Mouse (Mus musculus) spleen, postnatal 14 days (tissue): ENCODE measurements around the gene Kcnip3.

Experiments
- DNase-seq, 2 experiments: peaks; one replicate each; pipeline ENCODE4 v3.0.0; 2021 to 2022; ENCODE audit warnings: low spot score in 2 of 2

Gene Kcnip3

DNA sequence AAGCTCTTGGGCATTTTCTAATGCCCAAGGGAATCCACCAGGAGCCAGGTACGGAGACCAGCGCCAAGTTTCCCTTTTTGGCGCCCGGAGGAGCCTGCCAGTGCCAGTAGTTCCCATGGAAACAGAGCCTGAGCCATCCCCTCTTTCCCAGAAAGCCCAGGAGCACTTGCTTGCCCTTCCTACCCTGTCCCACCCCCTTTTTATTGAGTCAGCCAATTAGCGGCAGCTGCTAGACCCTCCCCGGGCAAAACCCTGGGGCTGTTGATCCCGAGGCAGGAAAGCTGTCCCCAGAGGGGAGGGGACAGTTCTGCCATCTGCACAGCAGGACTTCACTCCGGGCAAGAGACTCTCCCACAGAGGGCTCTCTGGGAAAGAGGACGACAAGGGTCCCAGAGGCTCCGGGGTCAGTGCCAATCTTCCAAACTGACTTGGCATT, at the start of gene Kcnip3:
Gene Kcnip3, minus strand, starts transcription at position 89 of the 436 bp plus-strand sequence.
- no peak for DNase-seq

DNA sequence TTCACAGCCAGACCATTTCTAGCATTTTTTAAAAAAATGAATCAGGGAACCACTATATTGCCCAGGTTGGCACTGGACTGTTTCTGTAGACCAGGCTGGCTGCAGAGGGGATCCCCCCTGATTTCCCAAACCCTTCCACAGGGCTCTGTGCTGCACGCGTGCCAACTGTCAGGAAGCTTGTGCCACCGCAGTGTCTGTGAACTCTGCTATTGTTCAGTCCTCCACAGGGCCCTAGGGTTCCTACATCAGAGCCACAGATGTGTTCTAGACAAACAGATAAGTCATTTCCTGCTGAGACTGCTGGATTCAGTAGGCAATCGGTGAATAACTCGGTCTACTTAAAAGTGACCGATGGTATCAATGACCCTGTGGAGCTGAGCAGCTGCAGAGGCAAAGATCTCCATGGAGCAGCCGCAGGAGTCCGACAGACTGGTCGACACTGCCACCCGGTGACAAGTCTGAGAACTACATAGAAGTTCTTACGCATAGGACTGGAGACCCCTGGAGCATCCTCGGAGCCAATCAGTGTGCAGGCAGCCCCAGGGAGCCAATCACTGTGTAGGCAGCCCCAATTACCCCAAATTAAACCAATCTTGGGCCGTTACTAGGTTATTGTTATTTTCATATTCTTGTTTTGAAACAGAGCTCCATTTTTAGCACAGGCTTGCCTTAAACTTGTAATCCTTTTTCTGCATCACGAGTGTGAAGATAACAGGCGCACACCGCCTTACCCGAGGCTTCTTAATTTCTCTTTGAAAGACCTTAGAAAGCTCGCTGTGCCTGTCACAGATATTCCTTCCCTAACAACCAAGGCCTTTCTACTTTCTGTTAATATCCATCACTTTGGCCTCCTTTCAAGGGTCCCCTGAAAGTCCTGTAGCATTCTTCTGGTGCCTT, 37.4 kb upstream of the Kcnip3 start:
- DNase-seq, result peak; percentile 31 to 59

- no peak for DNase-seq
These were observed 29.2 kb upstream of the Kcnip3 start for GRCm38 (mm10) chr2:127551078-127551477.

- DNase-seq, result no peak
These were observed 28.6 kb upstream of the Kcnip3 start for GRCm38 (mm10) chr2:127550446-127550845.

DNA sequence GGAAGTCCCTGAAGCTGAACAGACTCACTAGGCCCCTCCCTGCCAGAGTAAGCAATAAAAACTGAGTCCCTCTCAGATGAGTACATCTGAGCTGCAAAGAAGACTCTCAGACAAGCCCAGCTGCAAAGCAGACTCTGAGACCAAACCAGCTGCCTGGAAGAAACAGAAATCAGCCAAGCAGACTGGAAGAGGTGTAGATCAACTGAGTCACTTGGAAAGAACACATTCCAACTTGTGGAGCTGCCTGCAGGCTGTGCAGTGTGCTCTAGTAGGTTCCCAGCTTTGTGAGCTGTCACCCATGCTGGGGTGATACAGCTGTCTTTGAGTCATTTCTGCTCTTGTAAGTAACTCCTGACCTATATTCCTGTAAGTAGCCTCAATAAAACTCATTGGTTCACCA, 27.8 kb upstream of the Kcnip3 start:
- DNase-seq, result no peak

GRCm38 (mm10) chr2:127548342-127549074, 26.6 kb upstream of the Kcnip3 start:
- no peak for DNase-seq

DNA sequence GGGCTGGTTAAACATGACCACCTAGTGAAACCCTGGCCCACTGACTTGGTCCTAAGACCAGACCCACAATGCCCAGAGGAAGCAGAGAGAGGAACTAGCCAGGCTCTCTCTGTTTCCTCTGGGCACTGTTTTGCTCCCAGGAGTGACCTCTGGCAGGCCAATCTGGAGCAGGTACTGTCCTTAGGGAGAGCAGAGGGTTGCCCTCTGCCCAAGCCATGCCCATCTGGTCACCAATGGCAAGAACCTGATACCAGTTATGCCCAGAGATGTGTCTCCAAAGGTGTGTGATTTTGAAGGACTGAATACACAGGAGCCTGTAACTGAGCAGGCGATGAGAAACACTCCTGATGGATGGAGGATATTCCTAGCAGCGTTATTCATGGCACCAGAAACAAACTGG, 19.8 kb upstream of the Kcnip3 start:
- no peak for DNase-seq

DNA sequence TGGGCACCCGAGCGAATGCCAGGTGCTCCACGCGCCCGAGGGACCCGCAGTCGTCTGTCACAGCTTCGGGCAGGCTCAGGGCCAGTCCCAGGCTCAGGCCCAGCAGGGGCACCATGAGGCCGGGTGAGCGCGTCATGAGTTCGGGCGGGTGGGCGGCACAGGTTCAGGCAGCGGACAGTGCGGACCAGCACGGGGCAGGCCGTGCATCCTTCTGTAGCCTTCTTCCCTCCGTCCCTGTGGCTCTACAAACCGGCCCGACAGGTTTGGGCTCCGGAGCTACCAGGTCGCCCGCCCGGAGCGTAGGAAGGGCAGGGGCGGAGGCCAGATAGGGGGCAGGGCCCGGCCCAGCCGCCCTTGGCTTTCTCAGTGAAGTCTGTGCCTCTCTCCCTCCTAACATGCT, 19.3 kb upstream of the Kcnip3 start, which contains the start of gene Prom2:
Gene Prom2, minus strand, starts transcription at position 283 of the 400 bp plus-strand sequence.
- DNase-seq, result no peak

GRCm38 (mm10) chr2:127539494-127539893, 17.6 kb upstream of the Kcnip3 start:
- no peak for DNase-seq

DNA sequence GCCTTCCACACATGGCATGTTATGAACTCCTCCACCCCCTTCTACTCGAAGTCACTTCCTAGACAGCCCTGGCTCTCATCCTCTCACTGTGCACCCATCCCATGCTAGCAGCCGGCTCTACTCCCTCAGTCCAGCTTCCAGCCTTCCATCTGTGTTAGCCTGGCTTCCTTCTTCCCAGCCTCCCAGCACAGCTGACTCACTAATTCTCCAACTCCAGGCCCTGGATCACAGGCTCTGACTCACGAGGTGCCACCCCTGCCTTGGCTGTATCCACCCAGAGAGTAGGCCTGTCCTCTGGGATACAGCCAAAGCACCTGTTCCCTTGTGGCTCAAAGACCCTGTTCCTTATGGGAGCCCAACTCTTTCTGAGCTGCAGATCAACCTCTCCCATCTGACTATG, 15.7 kb upstream of the Kcnip3 start:
- DNase-seq, result no peak

DNA sequence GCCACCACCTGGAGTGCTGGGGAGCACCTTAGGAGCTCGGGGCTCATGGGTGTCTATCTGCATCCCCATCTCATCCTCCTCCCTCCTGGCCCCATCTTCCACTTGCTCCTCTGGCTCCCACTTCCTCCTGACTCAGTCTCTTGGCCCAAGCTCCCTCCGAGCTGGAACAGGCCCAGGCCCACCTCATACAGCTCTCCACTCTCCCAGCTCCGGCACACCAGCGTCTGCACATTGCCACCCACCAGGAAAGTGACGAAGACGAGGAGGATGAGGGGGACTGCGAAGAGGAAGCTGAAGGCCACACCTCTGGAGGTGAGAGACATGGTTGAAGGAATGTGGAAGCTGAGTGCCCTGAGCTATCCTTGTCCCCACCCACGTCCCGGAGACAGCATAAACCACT, 13.5 kb upstream of the Kcnip3 start:
- DNase-seq, result no peak

DNA sequence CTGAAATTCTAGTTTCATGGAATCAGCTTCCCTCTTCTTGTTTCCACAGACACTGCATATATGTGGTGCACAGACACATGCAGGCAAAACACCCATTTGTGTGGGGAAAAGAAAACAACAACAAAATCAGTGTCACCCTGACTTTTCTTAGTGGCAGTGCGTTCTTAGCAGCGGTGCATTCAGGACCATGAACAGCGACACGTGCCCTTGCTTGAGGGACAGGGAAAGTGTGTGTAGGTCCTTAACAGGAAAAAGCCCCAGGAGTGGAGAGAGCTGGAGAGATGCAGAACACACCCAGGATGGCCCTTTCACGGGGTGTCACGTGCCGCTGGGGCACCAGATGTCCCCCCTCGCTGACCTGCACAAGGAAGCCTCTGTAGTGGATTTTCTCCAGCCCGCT, 10.5 kb upstream of the Kcnip3 start:
- peak in 1 of 2 experiments; percentile 6 for DNase-seq

DNA sequence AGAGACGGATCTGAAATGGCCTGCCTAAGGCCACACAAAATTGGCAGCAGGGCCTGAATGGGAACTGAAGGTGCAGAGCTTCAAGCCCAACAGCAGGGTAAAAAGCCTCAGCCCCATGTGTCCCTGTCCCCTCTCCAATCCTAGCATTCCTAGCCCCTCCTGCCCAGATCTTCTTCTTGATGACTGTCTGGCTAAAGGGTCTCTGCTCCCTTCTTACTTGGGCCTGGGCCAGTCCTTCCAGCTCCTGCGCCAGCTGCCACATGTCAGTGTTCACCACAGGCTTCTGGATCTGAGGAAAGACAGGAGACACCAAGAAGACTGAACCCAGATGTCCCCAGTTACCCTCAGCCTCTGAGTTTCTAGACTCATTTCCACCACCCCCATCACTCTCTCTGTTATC, 9.7 kb upstream of the Kcnip3 start:
- DNase-seq, result no peak

DNA sequence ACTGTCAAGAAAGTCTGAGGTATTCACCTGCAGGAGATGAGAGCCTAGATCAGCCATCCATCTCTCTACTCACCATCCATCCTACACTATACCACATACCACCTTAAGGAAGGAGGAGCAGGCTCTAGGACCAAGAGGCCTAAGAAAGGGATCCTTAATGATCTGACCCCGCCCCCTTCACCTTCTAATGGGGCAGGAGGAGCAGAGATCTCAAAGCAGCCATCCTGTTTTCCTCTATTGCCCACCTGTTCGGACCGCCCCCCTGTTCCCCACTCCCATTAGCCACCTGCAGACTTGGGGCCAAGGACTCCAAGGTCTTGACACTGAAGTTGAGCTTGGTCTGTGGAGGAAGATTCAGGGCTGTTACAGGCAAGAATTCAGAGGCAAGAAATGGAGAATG, 8.5 kb upstream of the Kcnip3 start:
- no peak for DNase-seq

DNA sequence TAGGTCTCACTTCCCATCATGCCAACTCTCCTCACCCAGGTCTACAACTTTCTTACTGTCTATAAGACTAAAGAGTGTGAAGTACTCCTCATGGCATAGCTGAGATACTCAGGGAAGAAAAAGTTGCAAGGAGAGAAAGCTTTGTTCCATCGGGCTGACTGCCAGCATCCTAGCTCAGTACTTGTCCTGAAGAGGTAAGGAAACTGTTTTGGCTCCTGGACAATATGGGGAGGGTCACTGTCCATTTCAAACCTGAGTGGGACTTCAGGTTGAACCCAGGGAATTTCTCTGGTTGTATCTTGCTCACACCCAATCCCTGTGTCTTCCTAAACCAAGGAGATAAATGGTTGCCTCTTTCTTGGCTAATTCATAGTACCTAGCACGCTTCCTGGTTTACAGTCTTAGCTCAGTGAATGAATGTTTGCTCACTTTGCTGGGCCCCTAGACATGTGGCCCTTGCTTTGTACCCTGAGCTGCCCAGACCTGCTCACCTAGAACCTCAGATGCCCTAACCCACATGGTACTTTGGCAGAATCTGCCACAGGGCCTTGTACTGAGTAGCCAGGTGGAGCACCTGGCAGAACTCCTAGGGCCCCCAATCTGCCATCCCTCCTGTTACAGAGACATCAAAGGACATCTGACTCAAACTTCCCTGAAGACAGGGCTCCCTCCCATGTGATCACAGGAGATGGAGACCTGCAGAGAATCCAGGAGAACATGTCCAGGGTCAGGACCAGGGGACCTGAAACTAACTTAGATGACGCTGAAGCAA, 3.3 kb upstream of the Kcnip3 start:
- no peak for DNase-seq

DNA sequence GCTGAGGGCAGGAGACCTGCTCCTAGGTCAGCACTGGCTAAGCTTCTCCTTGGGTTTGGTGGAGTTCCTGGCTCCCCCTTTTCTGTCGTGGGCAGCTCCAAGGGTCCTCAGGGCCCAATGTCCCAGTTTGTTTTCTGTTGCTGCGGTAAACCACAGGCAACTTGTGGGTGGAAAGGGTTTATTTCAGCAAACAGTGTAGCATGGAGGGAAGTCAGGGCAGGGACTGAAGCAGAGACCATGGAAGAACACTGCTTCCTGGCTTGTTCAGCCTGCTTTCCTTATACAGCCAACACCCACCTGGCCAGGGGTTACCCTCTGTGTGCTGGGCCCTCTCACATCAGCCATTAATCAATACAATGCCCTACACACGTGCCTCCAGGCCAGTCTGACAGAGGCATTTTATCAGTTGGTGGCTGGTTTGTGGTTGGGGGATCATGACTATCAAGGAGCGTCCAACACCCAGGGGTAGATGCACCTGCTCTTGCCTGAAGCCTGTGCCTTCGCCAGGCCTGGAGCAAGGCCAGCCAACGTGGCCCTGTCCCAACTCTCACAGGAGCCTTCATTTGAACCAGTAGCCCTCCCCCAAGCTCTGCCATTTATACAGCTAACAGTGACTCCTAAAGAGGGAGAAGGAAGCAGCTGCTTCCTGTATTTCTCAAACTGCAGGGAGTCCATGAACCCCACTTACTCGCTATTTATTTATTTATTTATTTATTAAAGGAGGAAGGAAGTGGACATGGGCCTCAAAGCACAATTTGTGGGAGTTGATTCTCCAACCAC, 2.2 kb upstream of the Kcnip3 start:
- no peak for DNase-seq

DNA sequence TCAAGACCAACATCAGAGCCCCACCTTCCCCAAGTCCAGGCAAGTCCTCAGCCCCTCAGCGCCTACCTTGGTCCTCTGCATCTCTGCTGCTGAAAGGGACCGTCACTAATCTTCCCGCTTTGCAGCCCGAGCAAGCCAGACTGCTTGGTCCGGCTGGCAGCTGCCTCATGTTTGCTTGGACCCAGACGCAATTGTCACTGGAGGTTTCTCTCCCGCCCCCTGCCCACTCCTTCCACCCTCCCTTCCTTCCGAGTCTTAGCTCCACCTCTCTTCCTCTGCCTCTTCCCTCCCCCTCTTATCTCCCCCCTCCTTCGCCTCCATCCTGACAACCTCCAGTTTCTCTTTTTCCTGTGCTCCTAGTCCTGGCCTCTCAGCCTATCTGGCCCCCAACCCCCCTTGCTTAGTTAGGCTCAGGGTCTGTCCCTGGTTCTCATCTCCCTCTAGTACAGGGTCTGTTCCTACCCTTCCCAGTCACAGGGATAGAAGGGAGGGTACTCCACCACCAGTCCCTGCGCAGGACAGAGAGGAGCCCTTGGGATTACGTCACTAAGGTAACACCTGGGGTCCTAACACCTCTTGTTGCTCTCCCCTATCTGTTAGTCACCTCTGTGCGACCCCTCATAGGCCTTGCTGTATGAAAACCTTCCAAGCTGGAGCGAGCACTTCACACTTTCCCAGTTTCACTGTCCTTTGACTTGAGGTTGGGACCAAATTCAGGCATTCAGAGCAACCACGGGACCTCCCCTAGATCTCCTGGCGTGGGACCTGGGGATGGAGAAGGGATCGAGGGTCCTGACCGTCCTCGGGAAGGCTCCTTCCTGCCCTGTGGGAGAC, 505 bp downstream of the Kcnip3 start:
- no peak for DNase-seq

- DNase-seq, result no peak
These were observed 1.8 kb downstream of the Kcnip3 start for GRCm38 (mm10) chr2:127520123-127520522.

DNA sequence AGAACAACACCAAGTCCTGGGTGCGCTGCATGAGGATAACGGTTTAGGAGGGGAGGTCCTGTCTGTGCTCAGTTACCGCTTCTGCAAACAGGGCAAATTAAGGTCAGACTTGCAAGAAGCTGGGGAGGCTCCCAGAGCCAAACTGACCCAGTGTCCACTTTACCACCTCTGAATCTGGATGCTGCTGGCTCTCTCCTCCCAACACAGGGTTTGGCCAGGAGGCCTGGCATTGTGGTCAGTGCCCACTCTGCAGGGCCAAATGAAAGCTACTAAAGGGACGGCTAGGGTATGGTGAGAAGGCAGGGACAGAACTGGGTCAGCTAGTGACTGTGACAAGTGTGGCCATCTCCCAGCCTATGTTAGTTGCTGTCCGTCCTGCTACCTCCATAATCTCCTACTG, 2.6 kb downstream of the Kcnip3 start:
- DNase-seq, result no peak

DNA sequence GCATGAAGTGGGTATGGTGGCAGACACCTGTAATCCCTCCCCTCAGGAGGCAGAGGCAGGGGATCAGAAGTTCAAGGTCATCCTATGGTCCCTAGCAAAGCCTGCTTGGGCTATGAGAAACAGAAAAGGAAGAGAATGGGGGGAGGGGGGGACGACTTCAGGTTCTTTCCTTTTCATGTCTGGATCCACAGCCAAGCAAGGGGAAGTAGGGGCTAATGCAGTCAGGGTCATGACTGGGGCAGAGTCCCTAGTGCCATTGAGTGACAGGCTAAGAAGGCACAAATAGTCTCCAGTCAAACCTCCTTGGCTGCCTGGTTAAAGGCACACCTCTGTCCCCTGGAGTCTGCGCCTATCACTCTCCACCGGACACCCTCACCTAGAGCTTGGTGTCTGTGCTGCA, 3.1 kb downstream of the Kcnip3 start:
- DNase-seq, result no peak
